Mouse (Mus musculus): Measurements from ENCODE around the gene Rnase2a. TPM values are rescaled to one million over a fixed set of nuclear protein-coding genes. Genes with fewer than 3 reads are reported as not detected.
"Not testable (repeated sequence)": the region's sequence is repeated elsewhere in the genome, so short reads cannot be mapped to it uniquely, and the experiment has no call there.

The Rnase2a gene
- total RNA-seq (2012; rRNA removed) (not detected in 2 replicates), total RNA-seq (2014; rRNA removed) (not detected in 2 replicates), polyA plus RNA-seq (2012; ENCODE audit: insufficient read length, low read depth) (not detected in 2 replicates)

GRCm38 (mm10) chr14:51256041-51256440 lies at the start of gene Rnase2a:
TSS of gene Rnase2a (minus strand) at chr14:51256112.
- Histone ChIP-seq H3K9me3 (replicated peaks; ENCODE audit: low read length) (no peaks in the 10 kb centered on the region), H3K27ac (ENCODE audit: insufficient read depth, low read depth) (no peak within 1 kb of the TSS), H3K36me3 (replicated peaks in 1 of 2; ENCODE audit: control insufficient read depth in 1 of 2, insufficient read depth in 1 of 2, low read length in 1 of 2) (no peaks in the 10 kb centered on the region), H3K9ac (ENCODE audit: insufficient read depth, low read depth) (no peak within 1 kb of the TSS), H3K4me1 (ENCODE audit: control insufficient read depth in 1 of 2, insufficient read depth in 2 of 2) (peaks cover 22 to 39% of the 10 kb centered on the region in 2 experiments), H3K4me3 (replicated peaks in 1 of 3; ENCODE audit: low read depth in 2 of 3, low read length in 2 of 3, poor library complexity in 1 of 3) (no peak within 1 kb of the TSS), H3K4me2 (ENCODE audit: insufficient read depth, low read depth, poor library complexity, severe bottlenecking) (no peak within 1 kb of the TSS), H3K27me3 (replicated peaks) (no peaks in the 10 kb centered on the region), H3K79me2 (replicated peaks; ENCODE audit: control insufficient read depth, extremely low read depth, insufficient read depth, poor library complexity, severe bottlenecking) (no peaks in the 10 kb centered on the region)
- DNase-seq (ENCODE audit: extremely low read depth), result no peak
- in situ Hi-C loops (cut with MboI; ENCODE audit: low pct_ligation_motif_present, low pct_unique_long_range_greater_than_20kb, low sequenced_read_pairs) (loop anchor here (25.0 kb wide), 1 partner anchor 444 kb away; the partner anchor contains the start of genes Ccnb1ip1 and Parp2), dilution Hi-C loops (cut with MboI; ENCODE audit: extremely low pct_ligation_motif_present, extremely low pct_unique_long_range_greater_than_20kb, low sequenced_read_pairs) (no loop called here)
- TF ChIP-seq EP300 (IDR thresholded peaks at IDR 0.05; ENCODE audit: low read length) (no peak), CHD1 (IDR thresholded peaks at IDR 0.05; ENCODE audit: low read depth, low read length) (no peak), RCOR1 (conservative IDR thresholded peaks at IDR 0.05; ENCODE audit: low read depth, low read length) (no peak), USF1 (IDR thresholded peaks at IDR 0.05; ENCODE audit: low read depth, low read length) (no peak), ZMIZ1 (IDR thresholded peaks at IDR 0.05; ENCODE audit: low read depth, low read length) (no peak), BHLHE40 (IDR thresholded peaks at IDR 0.05; ENCODE audit: low read depth, low read length) (no peak), GABPA (IDR thresholded peaks at IDR 0.05; ENCODE audit: insufficient replicate concordance, low read depth, low read length) (no peak), JUN (IDR thresholded peaks at IDR 0.05; ENCODE audit: insufficient read depth, low read depth, low read length) (no peak), UBTF (IDR thresholded peaks at IDR 0.05; ENCODE audit: low read depth, low read length) (no peak), MYC (IDR thresholded peaks at IDR 0.05; ENCODE audit: low read depth, low read length) (no peak), JUND (conservative IDR thresholded peaks at IDR 0.05; ENCODE audit: low read depth, low read length) (no peak), MEF2A (IDR thresholded peaks at IDR 0.05; ENCODE audit: borderline replicate concordance, low read depth, low read length) (no peak)

- Histone ChIP-seq H3K4me2 (ENCODE audit: insufficient read depth, low read depth, poor library complexity, severe bottlenecking) (no peak overlapping the region), H3K4me3 (replicated peaks in 1 of 3; ENCODE audit: low read depth in 2 of 3, low read length in 2 of 3, poor library complexity in 1 of 3) (no peak overlapping the region), H3K27ac (ENCODE audit: insufficient read depth, low read depth) (no peak overlapping the region), H3K9ac (ENCODE audit: insufficient read depth, low read depth) (no peak overlapping the region), H3K36me3 (replicated peaks in 1 of 2; ENCODE audit: control insufficient read depth in 1 of 2, insufficient read depth in 1 of 2, low read length in 1 of 2) (no peaks in the 10 kb centered on the region), H3K27me3 (replicated peaks) (no peaks in the 10 kb centered on the region), H3K79me2 (replicated peaks; ENCODE audit: control insufficient read depth, extremely low read depth, insufficient read depth, poor library complexity, severe bottlenecking) (no peaks in the 10 kb centered on the region), H3K9me3 (replicated peaks; ENCODE audit: low read length) (no peaks in the 10 kb centered on the region), H3K4me1 (ENCODE audit: control insufficient read depth in 1 of 2, insufficient read depth in 2 of 2) (no peaks in the 10 kb centered on the region)
- DNase-seq (ENCODE audit: extremely low read depth), result no peak
- in situ Hi-C loops (cut with MboI; ENCODE audit: low pct_ligation_motif_present, low pct_unique_long_range_greater_than_20kb, low sequenced_read_pairs) (no loop called here), dilution Hi-C loops (cut with MboI; ENCODE audit: extremely low pct_ligation_motif_present, extremely low pct_unique_long_range_greater_than_20kb, low sequenced_read_pairs) (no loop called here)
- no peak for TF ChIP-seq E2F4 (IDR thresholded peaks at IDR 0.05; ENCODE audit: insufficient replicate concordance, low read depth, low read length)
- no peak for TF ChIP-seq MAFK (IDR thresholded peaks at IDR 0.05; ENCODE audit: insufficient replicate concordance, low read length)
- no peak for TF ChIP-seq PAX5 (IDR thresholded peaks at IDR 0.05; ENCODE audit: low read length)
- no peak for TF ChIP-seq SIN3A (IDR thresholded peaks at IDR 0.05; ENCODE audit: low read length)
- TF ChIP-seq TCF12 (IDR thresholded peaks at IDR 0.05; ENCODE audit: low read depth, low read length), result no peak
- no peak for TF ChIP-seq SMC3 (IDR thresholded peaks at IDR 0.05; ENCODE audit: low read depth, low read length)
- no peak for TF ChIP-seq HCFC1 (IDR thresholded peaks at IDR 0.05; ENCODE audit: low read depth, low read length)
Measured at GRCm38 (mm10) chr14:51291505-51291904, 35.6 kb upstream of the Rnase2a start.

GRCm38 (mm10) chr14:51278515-51278914 lies 22.6 kb upstream of the Rnase2a start:
- in situ Hi-C loops (cut with MboI; ENCODE audit: low pct_ligation_motif_present, low pct_unique_long_range_greater_than_20kb, low sequenced_read_pairs); dilution Hi-C loops (cut with MboI; ENCODE audit: extremely low pct_ligation_motif_present, extremely low pct_unique_long_range_greater_than_20kb, low sequenced_read_pairs): not testable (repeated sequence)

More at GRCm38 (mm10) chr14:51278515-51278914, 22.6 kb upstream of the Rnase2a start:
- H3K9me3 ChIP-seq (replicated peaks; ENCODE audit: low read length); H3K4me2 ChIP-seq (ENCODE audit: insufficient read depth, low read depth, poor library complexity, severe bottlenecking); H3K27ac ChIP-seq (ENCODE audit: insufficient read depth, low read depth); H3K27me3 ChIP-seq (replicated peaks); H3K36me3 ChIP-seq (replicated peaks in 1 of 2; ENCODE audit: control insufficient read depth in 1 of 2, insufficient read depth in 1 of 2, low read length in 1 of 2); H3K4me3 ChIP-seq (replicated peaks in 1 of 3; ENCODE audit: low read depth in 2 of 3, low read length in 2 of 3, poor library complexity in 1 of 3); H3K79me2 ChIP-seq (replicated peaks; ENCODE audit: control insufficient read depth, extremely low read depth, insufficient read depth, poor library complexity, severe bottlenecking); H3K9ac ChIP-seq (ENCODE audit: insufficient read depth, low read depth); H3K4me1 ChIP-seq (ENCODE audit: control insufficient read depth in 1 of 2, insufficient read depth in 2 of 2); DNase-seq (ENCODE audit: extremely low read depth): not testable (repeated sequence)

Measured in CH12.LX (cell line).